8 mouse cellular contexts compared by ENCODE assay signal in the genomic region with DNA sequence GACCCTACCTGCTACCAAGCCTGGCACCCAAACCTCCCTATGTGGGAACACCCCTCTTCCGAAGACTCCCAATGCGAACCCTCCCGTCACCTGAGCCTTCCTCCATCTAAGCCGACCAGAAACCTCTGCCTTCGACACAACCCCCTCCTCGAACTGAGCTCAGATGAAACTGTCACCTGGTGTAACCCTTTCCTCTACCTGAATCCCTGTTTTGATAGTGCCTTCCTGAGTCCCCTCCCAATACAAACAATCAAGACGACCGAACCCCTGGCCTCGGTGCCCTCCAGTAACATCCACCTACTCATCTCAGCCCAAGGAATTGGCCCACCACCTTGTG. TPM values are rescaled to one million over a fixed set of nuclear protein-coding genes. Genes with fewer than 3 reads are reported as not detected.
A peak's percentile ranks its signal among the peaks of the same experiment; 100 is the strongest.
DNase-seq lines count a peak whose midpoint lies in the region; ATAC-seq and TF ChIP-seq lines count a peak whose summit lies in the region.

No protein-coding gene starts in this region.

- TF ChIP-seq POLR2A in testis, adult 2 months (IDR thresholded peaks at IDR 0.05; ENCODE audit: control insufficient read depth, low read depth, low read length): no peak

- H3K27me3 ChIP-seq in testis, adult 2 months (ENCODE audit: control insufficient read depth, insufficient read depth, low read length): peaks cover 2% of the 10 kb centered on the region; the same call in 1 of the 2 replicates
- peaks cover 23% of the 10 kb centered on the region for H3K27me3 ChIP-seq in limb, embryonic 11.5 days (ENCODE audit: control insufficient read depth, insufficient read depth, low read length)
- no peaks in the 10 kb centered on the region; the same call in 1 of the 2 replicates for H3K27me3 ChIP-seq in splenic B cell, adult 2 months (ENCODE audit: control insufficient read depth, insufficient read depth, low read length, poor library complexity, severe bottlenecking)

- H3K36me3 ChIP-seq in testis, adult 2 months (ENCODE audit: control insufficient read depth, insufficient read depth, low read length): no peaks in the 10 kb centered on the region
- no peaks in the 10 kb centered on the region for H3K36me3 ChIP-seq in limb, embryonic 11.5 days (ENCODE audit: control insufficient read depth, insufficient read depth, low read length)
- no peaks in the 10 kb centered on the region for H3K36me3 ChIP-seq in splenic B cell, adult 2 months (ENCODE audit: control insufficient read depth, insufficient read depth, low read length, poor library complexity, severe bottlenecking)

- peak; percentile 16 for DNase-seq in adrenal gland, postnatal 14 days
- no peak for DNase-seq in adrenal gland, adult 18-20 months (ENCODE audit: low spot score in 2 of 2)
- no peak for DNase-seq in testis, postnatal 10 days (ENCODE audit: low spot score)
- DNase-seq in limb, embryonic 11.5 days (ENCODE audit: low spot score): no peak
- DNase-seq in splenic B cell, adult 2 months (ENCODE audit: low read depth, low spot score): peak; percentile 12
- no peak for DNase-seq in ovary, postnatal 36 days (ENCODE audit: low spot score)
- DNase-seq in gastrocnemius, adult 8-10 months (ENCODE audit: low spot score in 2 of 2): no peak

- H3K4me2 ChIP-seq in limb, embryonic 11.5 days (ENCODE audit: low read depth, severe bottlenecking): peak overlapping the region; percentile 99

- ATAC-seq in limb, embryonic 11.5 days (ENCODE audit: insufficient number of reproducible peaks, low FRiP score, low TSS enrichment, low read depth): 0 out of 2 replicates have a peak, but pooled peaks have one; percentile 10

- H3K27ac ChIP-seq in testis, adult 2 months (ENCODE audit: control insufficient read depth, insufficient read depth, low read depth, low read length): no peak overlapping the region
- H3K27ac ChIP-seq in limb, embryonic 11.5 days (replicated peaks; ENCODE audit: low read depth, low read length): no peak overlapping the region

- peak overlapping the region; percentile 88 for H3K4me3 ChIP-seq in testis, adult 2 months (ENCODE audit: control insufficient read depth, low read depth, low read length)
- peak overlapping the region; percentile 72 for H3K4me3 ChIP-seq in limb, embryonic 11.5 days (ENCODE audit: low read depth, low read length)

- TF ChIP-seq CTCF in testis, adult 2 months (IDR thresholded peaks at IDR 0.05; ENCODE audit: control insufficient read depth, insufficient read depth, insufficient replicate concordance, low read depth, low read length): no peak

- under 1% methylated on average over 9 of the region's 9 CpGs for WGBS in limb, embryonic 11.5 days

- no peaks in the 10 kb centered on the region for H3K9me3 ChIP-seq in limb, embryonic 11.5 days (ENCODE audit: control insufficient read depth, low read length)

- H3K9ac ChIP-seq in limb, embryonic 11.5 days (ENCODE audit: low read length): no peak overlapping the region; the same call in 1 of the 2 replicates

- H3K4me1 ChIP-seq in testis, adult 2 months (ENCODE audit: control insufficient read depth, insufficient read depth, low read length): peaks cover 22% of the 10 kb centered on the region
- H3K4me1 ChIP-seq in limb, embryonic 11.5 days (ENCODE audit: control insufficient read depth, insufficient read depth, low read length): peaks cover 16% of the 10 kb centered on the region

RNA-seq across cellular contexts. Expression of a gene that starts 0.7 kb away (rescaled TPM):
- 31.7 and 50.9 TPM in 2 replicates for total RNA-seq in adrenal gland, postnatal 14 days (2021)
- 100 to 1,000 TPM in 1 of 2 experiments, 10 to 100 TPM in 1; 45.6 to 212 TPM for total RNA-seq in adrenal gland, adult 18-20 months (2021)
- polyA plus RNA-seq in testis, adult 2 months (2012; rRNA removed): 21.5 and 22.1 TPM in 2 replicates
- 0.87 and 1.2 TPM in 2 replicates for polyA plus RNA-seq in limb, embryonic 11.5 days (2014; fragmentation: Nextera tagmentation; extraction: Ambion mirVana)
- 1 to 10 TPM in 1 of 4 experiments, under 1 TPM in 3; 0.41 to 1.5 (median 0.51) TPM for total RNA-seq in gastrocnemius, adult 8-10 months (2022)

RNA-seq across cellular contexts. Expression of a gene that starts 8.8 kb away (rescaled TPM):
- 23.0 and 24.2 TPM in 2 replicates for total RNA-seq in adrenal gland, postnatal 14 days (2021)
- total RNA-seq in adrenal gland, adult 18-20 months (2021): 10 to 100 TPM; 24.8 to 31.2 TPM
- polyA plus RNA-seq in testis, adult 2 months (2012; rRNA removed): 18.8 and 22.5 TPM in 2 replicates
- polyA plus RNA-seq in limb, embryonic 11.5 days (2014; fragmentation: Nextera tagmentation; extraction: Ambion mirVana): 53.4 and 55.4 TPM in 2 replicates
- total RNA-seq in gastrocnemius, adult 8-10 months (2022): 10 to 100 TPM; 10.1 to 13.6 (median 12.2) TPM

RNA-seq across cellular contexts. Expression of a gene that starts 9.0 kb away (rescaled TPM):
- total RNA-seq in adrenal gland, postnatal 14 days (2021): not detected in 2 replicates
- total RNA-seq in adrenal gland, adult 18-20 months (2021): not detected
- 0.11 and 0.15 TPM in 2 replicates for polyA plus RNA-seq in testis, adult 2 months (2012; rRNA removed)
- not detected in 2 replicates for polyA plus RNA-seq in limb, embryonic 11.5 days (2014; fragmentation: Nextera tagmentation; extraction: Ambion mirVana)
- total RNA-seq in gastrocnemius, adult 8-10 months (2022): under 1 TPM in 1 of 4 experiments, not detected in 3; 0.09 TPM

RNA-seq across cellular contexts. Expression of a gene that starts 9.0 kb away (rescaled TPM):
- 8.7 and 10.8 TPM in 2 replicates for total RNA-seq in adrenal gland, postnatal 14 days (2021)
- total RNA-seq in adrenal gland, adult 18-20 months (2021): 10 to 100 TPM in 1 of 2 experiments, 1 to 10 TPM in 1; 9.4 to 10.2 TPM
- polyA plus RNA-seq in testis, adult 2 months (2012; rRNA removed): 5.1 and 5.4 TPM in 2 replicates
- polyA plus RNA-seq in limb, embryonic 11.5 days (2014; fragmentation: Nextera tagmentation; extraction: Ambion mirVana): 33.8 and 42.1 TPM in 2 replicates
- 1 to 10 TPM; 2.4 to 6.6 (median 4.4) TPM for total RNA-seq in gastrocnemius, adult 8-10 months (2022)

RNA-seq across cellular contexts. Expression of a gene that starts 9.3 kb away (rescaled TPM):
- 12.1 and 13.2 TPM in 2 replicates for total RNA-seq in adrenal gland, postnatal 14 days (2021)
- 10 to 100 TPM in 1 of 2 experiments, 1 to 10 TPM in 1; 9.4 to 17.1 TPM for total RNA-seq in adrenal gland, adult 18-20 months (2021)
- polyA plus RNA-seq in testis, adult 2 months (2012; rRNA removed): 0.35 and 0.41 TPM in 2 replicates
- polyA plus RNA-seq in limb, embryonic 11.5 days (2014; fragmentation: Nextera tagmentation; extraction: Ambion mirVana): 3.0 and 3.4 TPM in 2 replicates
- under 1 TPM in 3 of 4 experiments, not detected in 1; 0.12 to 0.40 (median 0.19) TPM for total RNA-seq in gastrocnemius, adult 8-10 months (2022)

Comparison
In these comparisons a context has a peak if more than half of its experiments do, and no peak if none do; other contexts are left out.
1. DNase-seq: peak in adrenal gland, postnatal 14 days (single experiment) and splenic B cell, adult 2 months (single experiment); none in adrenal gland, adult 18-20 months (0 of 2), testis, postnatal 10 days (single experiment), limb, embryonic 11.5 days (single experiment), ovary, postnatal 36 days (single experiment) and gastrocnemius, adult 8-10 months (0 of 2).
2. RNA of a gene that starts 0.7 kb away (total RNA-seq): 45.6 to 212 TPM in adrenal gland, adult 18-20 months and 31.7 to 50.9 TPM in adrenal gland, postnatal 14 days; 0.41 to 1.5 TPM in gastrocnemius, adult 8-10 months; every median in the first group is over 10 times any median in the second.